Mouse (Mus musculus) stomach, embryonic 14.5 days (tissue): Measurements from ENCODE around the gene Cd81. TPM values are rescaled to one million over a fixed set of nuclear protein-coding genes. Genes with fewer than 3 reads are reported as not detected.

Experiments
- ATAC-seq: fragments of 200-750 bp; cut with Nextera tagmentation; 2 replicates; pipeline ENCODE4 v1.8.0; 2017; ENCODE audit warnings: low read depth, moderate TSS enrichment; ENCODE audit not compliant: insufficient number of reproducible peaks, insufficient read depth, low FRiP score
- H3K27ac ChIP-seq: fragments of 300-500 bp; sonication (generic); 2 replicates; pipeline ENCODE4 v1.5.1; 2014; ENCODE audit warnings: mild to moderate bottlenecking, low read length, moderate library complexity, mixed read lengths
- H3K27me3 ChIP-seq: fragments of 300-500 bp; sonication (generic); 2 replicates; pipeline ENCODE4 v1.6.1; 2014; ENCODE audit warnings: low read length, control low read depth, mixed read lengths; ENCODE audit not compliant: control insufficient read depth, insufficient read depth
- H3K36me3 ChIP-seq: fragments of 300-500 bp; sonication (generic); 2 replicates; pipeline ENCODE4 v1.6.1; 2014; ENCODE audit warnings: mild to moderate bottlenecking, control low read depth, low read length, moderate library complexity, mixed read lengths; ENCODE audit not compliant: control insufficient read depth, insufficient read depth
- H3K4me1 ChIP-seq: fragments of 300-500 bp; sonication (generic); 2 replicates; pipeline ENCODE4 v1.6.1; 2014; ENCODE audit warnings: low read length, control low read depth, mixed read lengths; ENCODE audit not compliant: control insufficient read depth, insufficient read depth
- H3K4me2 ChIP-seq: fragments of 300-500 bp; sonication (generic); replicated peaks from 2 replicates; pipeline ENCODE4 v1.6.1; 2014; ENCODE audit warnings: low read depth, low read length, control low read depth
- H3K4me3 ChIP-seq: fragments of 300-500 bp; sonication (generic); 2 replicates; pipeline ENCODE4 v1.5.1; 2014; ENCODE audit warnings: low read depth, low read length, control low read depth
- H3K9ac ChIP-seq: fragments of 300-500 bp; sonication (generic); replicated peaks from 2 replicates; pipeline ENCODE4 v1.6.1; 2014; ENCODE audit warnings: low read depth, mild to moderate bottlenecking, control low read depth, low read length, moderate library complexity, mixed read lengths
- H3K9me3 ChIP-seq: fragments of 300-500 bp; sonication (generic); 2 replicates; pipeline ENCODE4 v1.6.1; 2016; ENCODE audit warnings: low read depth, low read length, control low read depth; ENCODE audit not compliant: control insufficient read depth
- WGBS: fragments of 180-500 bp; shearing (Covaris S2); extraction: QIAGEN DNeasy Blood & Tissue Kit; methylation state at CpG from one replicate; pipeline ENCODE4 v1.1.7; 2014; 5-methylcytosine and 5-hydroxymethylcytosine counted together
- polyA plus RNA-seq: library from polyadenylated mRNA; unstranded; fragments of >200 nt; fragmentation: Nextera tagmentation; extraction: Ambion mirVana; gene quantifications from 2 replicates; pipeline ENCODE4 v1.2.1, GENCODE M21; 2014

The Cd81 gene
- polyA plus RNA-seq, 1 experiment from 2014 or later, result 725 TPM

GRCm38 (mm10) chr7:143067897-143068296 lies 15.4 kb downstream of the Cd81 start:
- H3K27me3 ChIP-seq, result no peaks in the 10 kb centered on the region
- no peak for ATAC-seq
- no peak overlapping the region for H3K4me3 ChIP-seq
- H3K27ac ChIP-seq, result peak overlapping the region; percentile 96
- no peak overlapping the region for H3K9ac ChIP-seq
- WGBS, result 82% methylated on average over 3 of the region's 3 CpGs
- peaks cover 55% of the 10 kb centered on the region for H3K36me3 ChIP-seq
- peak overlapping the region; percentile 39 for H3K4me2 ChIP-seq
- H3K9me3 ChIP-seq, result no peaks in the 10 kb centered on the region
- peaks cover 13% of the 10 kb centered on the region; the same call in 1 of the 2 replicates for H3K4me1 ChIP-seq

- Histone ChIP-seq H3K4me3 (peak overlapping the region; percentile 84), H3K9me3 (no peaks in the 10 kb centered on the region), H3K36me3 (peaks cover 55% of the 10 kb centered on the region), H3K27me3 (no peaks in the 10 kb centered on the region), H3K4me1 (peaks cover 13% of the 10 kb centered on the region; the same call in 1 of the 2 replicates), H3K9ac (peak overlapping the region; percentile 18; the same call in 1 of the 2 replicates), H3K4me2 (peak overlapping the region; percentile 39), H3K27ac (peak overlapping the region; percentile 96)
- peak; percentile 1; the same call in 1 of the 2 replicates for ATAC-seq
- WGBS, result 56% methylated on average over 13 of the region's 13 CpGs
Observed at GRCm38 (mm10) chr7:143068316-143068881, 15.9 kb downstream of the Cd81 start.

GRCm38 (mm10) chr7:143068882-143069591 lies 16.5 kb downstream of the Cd81 start, which contains the start of gene Tssc4:
Gene Tssc4, plus strand, starts transcription at chr7:143069249.
- H3K4me1 ChIP-seq, result peaks cover 13% of the 10 kb centered on the region; the same call in 1 of the 2 replicates
- peak; percentile 94 for ATAC-seq
- H3K4me2 ChIP-seq, result peak within 1 kb of the TSS; percentile 92
- H3K27me3 ChIP-seq, result no peaks in the 10 kb centered on the region
- H3K27ac ChIP-seq, result peak within 1 kb of the TSS; percentile 96
- under 1% methylated on average over 51 of the region's 51 CpGs for WGBS
- peaks cover 52% of the 10 kb centered on the region for H3K36me3 ChIP-seq
- peak within 1 kb of the TSS; percentile 75 for H3K9ac ChIP-seq
- no peaks in the 10 kb centered on the region for H3K9me3 ChIP-seq
- H3K4me3 ChIP-seq, result peak within 1 kb of the TSS; percentile 84

DNA sequence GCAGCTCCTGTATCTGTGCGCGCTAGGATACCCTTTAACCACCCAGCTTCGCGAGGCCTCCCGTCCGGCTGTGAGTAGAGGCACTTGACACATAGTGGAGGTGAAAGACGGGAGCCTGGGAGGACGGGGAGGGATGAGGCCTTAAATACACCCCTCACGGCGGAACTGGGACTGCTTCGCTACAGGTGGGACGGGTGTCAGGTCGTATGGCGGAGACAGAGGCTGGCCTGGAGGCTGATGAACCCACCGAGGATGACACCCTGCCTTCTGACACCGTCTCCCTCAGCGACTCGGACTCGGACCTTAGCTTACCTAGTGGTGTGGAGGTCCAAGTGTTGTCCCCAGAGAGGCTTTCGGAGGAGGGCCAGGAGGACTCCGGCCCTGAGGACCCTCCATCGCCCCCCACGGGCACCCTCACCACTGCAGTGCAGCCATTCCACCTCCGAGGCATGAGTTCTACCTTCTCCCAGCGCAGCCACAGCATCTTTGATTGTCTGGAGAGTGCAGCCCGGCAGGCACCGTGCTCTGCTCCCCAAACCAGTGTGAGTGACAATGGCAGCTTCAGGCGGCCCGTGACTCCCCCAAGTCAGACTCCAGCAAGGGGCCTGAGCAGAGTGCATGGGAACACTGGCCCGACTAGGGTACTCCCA lies 17.3 kb downstream of the Cd81 start:
- peak overlapping the region; percentile 84 for H3K4me3 ChIP-seq
- H3K4me2 ChIP-seq, result peak overlapping the region; percentile 92
- H3K27ac ChIP-seq, result peak overlapping the region; percentile 91
- no peaks in the 10 kb centered on the region for H3K9me3 ChIP-seq
- H3K9ac ChIP-seq, result peak overlapping the region; percentile 75
- peaks cover 13% of the 10 kb centered on the region; the same call in 1 of the 2 replicates for H3K4me1 ChIP-seq
- no peaks in the 10 kb centered on the region for H3K27me3 ChIP-seq
- H3K36me3 ChIP-seq, result peaks cover 46% of the 10 kb centered on the region
- 10% methylated on average over 30 of the region's 30 CpGs for WGBS
- no peak; the same call in 1 of the 2 replicates for ATAC-seq

GRCm38 (mm10) chr7:143070506-143071070 lies 18.0 kb downstream of the Cd81 start:
- Histone ChIP-seq H3K9ac (peak overlapping the region; percentile 75), H3K9me3 (no peaks in the 10 kb centered on the region), H3K4me2 (peak overlapping the region; percentile 92), H3K36me3 (peaks cover 38% of the 10 kb centered on the region), H3K27ac (no peak overlapping the region; the same call in 1 of the 2 replicates), H3K4me1 (peaks cover 13% of the 10 kb centered on the region; the same call in 1 of the 2 replicates), H3K27me3 (no peaks in the 10 kb centered on the region), H3K4me3 (peak overlapping the region; percentile 84)
- ATAC-seq, result no peak
- WGBS, result 86% methylated on average over 10 of the region's 10 CpGs

- Histone ChIP-seq H3K9ac (no peak overlapping the region), H3K27ac (no peak overlapping the region), H3K4me1 (peaks cover 13% of the 10 kb centered on the region; the same call in 1 of the 2 replicates), H3K4me2 (no peak overlapping the region), H3K4me3 (no peak overlapping the region), H3K27me3 (no peaks in the 10 kb centered on the region), H3K9me3 (no peaks in the 10 kb centered on the region), H3K36me3 (peaks cover 23% of the 10 kb centered on the region)
- 84% methylated on average over 5 of the region's 5 CpGs for WGBS
- no peak for ATAC-seq
Observed at GRCm38 (mm10) chr7:143072605-143073004, 20.1 kb downstream of the Cd81 start.

DNA sequence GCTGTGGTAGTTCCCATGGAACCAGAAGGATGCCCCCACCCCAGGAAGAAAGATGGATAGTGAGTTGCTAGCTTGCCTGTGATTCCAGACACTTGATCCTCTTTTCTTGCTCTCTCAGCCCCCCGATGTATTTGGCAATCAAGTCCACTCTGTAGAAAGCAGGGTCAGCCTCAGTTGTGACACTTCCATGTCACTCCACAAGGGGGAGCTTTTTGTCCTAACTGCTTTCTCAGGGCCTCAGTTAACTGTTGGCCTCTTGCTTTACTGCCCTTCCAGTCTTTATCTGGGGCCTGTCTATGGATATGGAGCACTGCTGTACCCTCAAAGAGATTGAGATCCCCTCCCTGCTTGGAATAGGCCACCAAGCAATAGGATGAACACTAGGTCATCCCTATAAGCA lies 20.5 kb downstream of the Cd81 start:
- Histone ChIP-seq H3K4me1 (peaks cover 12% of the 10 kb centered on the region; the same call in 1 of the 2 replicates), H3K4me2 (no peak overlapping the region), H3K9ac (no peak overlapping the region), H3K9me3 (no peaks in the 10 kb centered on the region), H3K27ac (no peak overlapping the region), H3K36me3 (peaks cover 18% of the 10 kb centered on the region; the same call in 1 of the 2 replicates), H3K27me3 (no peaks in the 10 kb centered on the region), H3K4me3 (no peak overlapping the region)
- ATAC-seq, result no peak
- WGBS, result 43% methylated on average over 1 of the region's 1 CpGs

GRCm38 (mm10) chr7:143075394-143075793 lies 22.9 kb downstream of the Cd81 start:
- Histone ChIP-seq H3K4me1 (peaks cover 5% of the 10 kb centered on the region; the same call in 1 of the 2 replicates), H3K27ac (no peak overlapping the region), H3K27me3 (no peaks in the 10 kb centered on the region), H3K9ac (no peak overlapping the region), H3K9me3 (no peaks in the 10 kb centered on the region), H3K36me3 (peaks cover 21% of the 10 kb centered on the region), H3K4me2 (no peak overlapping the region), H3K4me3 (no peak overlapping the region)
- ATAC-seq, result no peak
- WGBS, result 60% methylated on average over 5 of the region's 5 CpGs
